Mouse (Mus musculus): ENCODE data around the gene Pth.

Gene Pth

DNA sequence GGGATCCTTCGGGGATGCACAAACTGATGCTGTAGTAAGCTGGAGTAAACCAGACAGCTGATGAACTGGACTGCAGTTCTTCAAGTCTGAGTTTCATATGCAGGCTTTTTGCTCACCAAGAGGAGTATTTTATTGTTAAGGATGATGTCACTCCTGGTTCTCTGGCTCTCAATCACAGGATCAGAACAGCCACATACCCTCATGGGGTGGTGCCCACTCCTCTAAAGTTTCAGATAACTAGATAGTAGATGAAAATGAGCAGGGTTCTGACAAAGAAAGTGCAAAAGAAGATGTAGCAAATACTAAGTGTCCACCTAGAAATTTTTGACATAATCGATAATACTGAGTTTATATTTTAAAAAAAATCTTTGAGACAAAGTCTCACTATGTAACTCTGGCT is at the start of gene Pth:
Gene Pth, minus strand, starts transcription at position 101 of the 400 bp plus-strand sequence.
- no peak for DNase-seq (ENCODE audit: low spot score in 2 of 2)

DNA sequence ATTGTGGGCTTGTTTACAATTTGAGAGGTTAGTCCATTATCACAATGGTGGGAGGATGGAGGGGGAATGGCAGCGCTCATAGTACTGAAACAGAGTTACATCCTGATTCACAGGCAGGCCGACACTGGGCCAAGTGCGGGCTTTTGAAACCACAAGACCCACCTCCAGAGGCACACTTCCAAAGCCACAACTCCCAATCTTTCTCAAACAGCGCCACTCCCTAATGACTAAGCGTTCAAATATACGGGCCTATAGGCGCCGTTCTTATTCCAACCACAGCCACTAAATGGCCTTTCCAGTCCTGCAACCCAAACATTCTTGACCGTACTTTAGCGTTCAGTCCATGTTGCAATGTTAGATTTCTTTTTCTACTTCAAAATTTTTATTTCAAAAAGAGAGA is 47.9 kb upstream of the Pth start:
- DNase-seq (ENCODE audit: low spot score in 2 of 2): no peak

DNA sequence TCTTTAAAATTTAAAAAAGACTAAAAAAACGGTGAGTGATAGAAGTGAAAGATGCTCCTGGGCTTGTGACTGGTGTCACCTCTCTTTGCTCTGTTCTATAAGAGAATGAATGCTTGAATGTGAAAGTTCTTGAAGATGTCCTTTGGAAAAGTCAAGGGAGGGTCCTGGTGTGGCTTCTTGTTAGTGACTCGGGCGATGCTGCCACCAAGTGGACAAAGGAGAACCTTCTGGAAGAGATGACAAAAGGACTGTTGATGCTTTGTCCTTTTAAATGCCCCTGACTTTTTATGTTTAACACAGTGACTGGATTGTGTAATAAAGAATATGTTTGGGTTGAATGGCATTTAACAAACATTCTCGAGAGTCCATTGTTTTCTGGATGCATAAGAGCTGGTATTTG is 45.9 kb upstream of the Pth start:
- peak in 1 of 2 experiments; percentile 8 for DNase-seq (ENCODE audit: low spot score in 2 of 2)

DNA sequence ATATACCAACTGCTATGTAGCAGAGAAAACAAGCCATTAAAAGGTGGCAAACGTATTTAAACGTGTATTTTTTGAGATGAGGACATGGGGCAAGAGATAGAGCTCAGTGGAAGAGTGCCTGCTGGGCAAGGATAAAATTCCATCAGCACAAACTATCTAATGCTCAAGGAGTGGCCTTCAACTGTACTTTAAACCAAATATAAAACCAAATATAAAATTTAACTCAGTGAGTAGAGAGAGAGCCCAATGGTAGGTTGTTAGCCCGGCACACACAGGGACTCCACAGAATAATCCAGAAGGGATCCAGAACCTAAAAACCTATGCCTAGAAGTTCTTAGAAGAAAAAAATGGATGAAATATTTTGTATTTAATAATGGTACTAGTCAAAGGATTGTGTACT is 45.1 kb upstream of the Pth start:
- no peak for DNase-seq (ENCODE audit: low spot score in 2 of 2)

DNA sequence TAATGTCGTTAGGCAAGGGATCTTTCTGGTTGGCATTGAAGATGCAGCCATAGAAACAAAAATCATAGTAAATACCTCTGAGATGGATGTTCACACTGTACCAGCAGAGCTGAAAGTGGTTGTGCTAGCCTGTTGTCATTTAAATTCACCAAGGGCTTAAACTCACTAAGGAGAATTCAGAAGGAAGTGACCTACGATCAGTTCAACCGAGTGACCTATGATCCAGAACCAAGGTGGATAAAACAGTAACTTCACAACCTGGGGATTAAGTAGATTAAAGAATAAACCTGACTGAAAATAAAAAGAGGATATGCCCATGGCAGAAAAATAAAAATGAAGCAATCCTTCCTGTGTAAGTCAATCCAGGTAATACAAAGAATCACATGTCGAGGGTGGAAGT is 44.5 kb upstream of the Pth start:
- no peak for DNase-seq (ENCODE audit: low spot score in 2 of 2)

DNA sequence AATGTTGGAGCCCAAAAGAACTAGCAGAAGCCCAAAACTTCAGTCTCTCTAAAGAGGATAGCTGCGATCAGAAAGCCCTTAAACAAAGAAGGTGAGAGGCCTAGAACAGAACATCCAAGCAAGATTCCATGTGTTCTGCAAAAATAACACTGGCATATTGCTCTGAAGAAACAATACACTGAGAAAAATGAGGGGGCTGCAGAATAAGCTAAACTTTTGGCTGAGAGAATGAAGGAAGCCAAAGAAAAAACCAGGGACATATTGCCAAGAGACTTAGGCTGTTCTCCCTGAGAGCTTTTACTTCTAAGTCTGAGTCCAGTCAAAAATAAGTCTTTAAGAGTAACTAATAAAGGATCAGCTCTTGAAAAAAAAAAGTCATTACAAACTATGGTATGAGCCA is 32.4 kb upstream of the Pth start:
- DNase-seq (ENCODE audit: low spot score in 2 of 2): no peak

DNA sequence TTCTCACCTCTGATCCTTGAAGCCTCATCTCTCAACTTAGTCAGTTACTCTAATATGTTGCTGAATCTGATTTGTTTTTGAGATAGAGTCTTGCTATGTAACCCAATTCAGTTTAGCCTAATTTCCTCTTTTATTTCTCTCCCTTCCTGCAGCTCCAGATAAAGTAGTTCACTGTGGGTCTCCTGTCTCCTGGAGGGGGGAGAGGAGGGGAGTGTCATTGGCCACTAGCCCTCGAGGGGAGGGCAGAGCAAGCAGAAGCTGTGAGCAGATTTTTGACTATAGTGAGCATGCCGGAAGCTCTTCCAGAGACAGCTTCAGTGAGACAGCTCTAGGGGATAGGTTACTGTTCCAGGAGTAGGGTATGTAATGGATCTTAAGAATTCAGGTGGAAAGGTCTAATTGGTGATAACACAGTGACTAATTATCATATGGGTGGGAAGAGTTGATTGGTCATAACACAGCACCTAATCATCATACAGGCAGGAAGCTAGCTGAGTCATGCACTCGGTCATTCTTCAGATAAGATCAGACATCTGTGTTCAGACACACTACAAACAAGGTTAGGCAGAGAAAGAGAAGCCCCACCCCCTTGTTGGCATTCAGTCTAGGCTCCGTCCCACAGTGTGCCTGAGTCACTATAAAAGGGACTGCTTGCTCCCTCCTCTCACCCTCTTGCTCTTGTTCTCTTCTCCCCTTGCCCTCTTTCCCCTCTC is 30.9 kb upstream of the Pth start:
- peak in 1 of 2 experiments; percentile 14 for DNase-seq (ENCODE audit: low spot score in 2 of 2)

DNA sequence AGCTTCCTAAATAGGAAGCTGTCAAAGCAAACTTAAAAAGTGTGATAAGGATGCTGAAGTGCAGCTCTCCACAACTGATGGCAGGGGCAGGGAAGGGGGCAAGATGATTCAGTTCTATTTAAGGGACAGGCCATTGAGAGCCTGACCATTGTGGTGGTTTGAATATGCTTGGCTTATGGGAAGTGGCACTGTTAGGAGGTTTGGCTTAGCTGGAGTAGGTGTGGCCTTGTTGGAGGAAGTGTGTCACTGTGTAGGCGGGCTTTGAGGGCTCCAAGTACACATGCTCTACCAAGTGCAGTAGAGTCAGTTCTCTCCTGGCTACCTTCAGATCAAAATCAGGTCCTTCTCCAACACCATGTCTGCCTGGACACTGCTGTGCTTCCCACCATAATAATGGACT is 28.2 kb upstream of the Pth start:
- DNase-seq (ENCODE audit: low spot score in 2 of 2): no peak

DNA sequence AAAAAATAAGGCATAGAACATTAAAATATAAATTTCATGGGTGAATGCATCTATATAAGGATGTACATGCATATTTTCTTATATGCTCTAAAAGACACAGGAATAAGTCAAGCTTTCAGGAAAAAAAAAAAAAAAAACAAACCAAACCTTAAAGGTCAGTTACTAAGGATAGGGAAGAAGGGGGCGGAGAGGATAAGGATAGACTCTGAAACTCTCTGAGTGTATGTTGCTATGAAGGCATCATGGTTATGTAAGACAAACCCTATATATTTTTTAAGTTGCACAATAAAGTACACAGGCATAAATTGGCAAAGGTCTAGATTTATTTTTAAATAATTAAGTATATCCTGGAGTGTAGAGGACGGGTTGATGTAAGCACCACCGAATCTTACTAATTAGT is 26.9 kb upstream of the Pth start:
- no peak for DNase-seq (ENCODE audit: low spot score in 2 of 2)

DNA sequence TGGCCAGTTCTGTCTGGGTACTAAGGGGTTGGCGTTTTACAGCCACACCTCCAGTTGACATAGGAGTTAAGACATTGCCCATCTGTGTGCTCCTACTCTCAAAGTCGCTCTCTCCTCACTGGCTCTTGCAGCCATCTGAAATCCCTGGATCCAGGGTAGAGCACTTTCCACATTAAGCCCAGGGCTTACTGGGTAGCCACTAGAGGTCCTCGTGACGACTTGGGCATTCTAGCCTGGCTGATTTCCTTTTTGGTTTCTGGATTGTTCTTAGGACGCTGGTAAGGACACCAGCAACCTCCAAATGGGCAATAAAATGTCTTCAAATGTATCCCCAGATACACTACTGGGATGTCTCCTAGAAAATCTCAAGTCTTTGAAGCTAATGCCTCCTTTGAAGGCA is 20.3 kb upstream of the Pth start:
- DNase-seq (ENCODE audit: low spot score in 2 of 2): no peak

DNA sequence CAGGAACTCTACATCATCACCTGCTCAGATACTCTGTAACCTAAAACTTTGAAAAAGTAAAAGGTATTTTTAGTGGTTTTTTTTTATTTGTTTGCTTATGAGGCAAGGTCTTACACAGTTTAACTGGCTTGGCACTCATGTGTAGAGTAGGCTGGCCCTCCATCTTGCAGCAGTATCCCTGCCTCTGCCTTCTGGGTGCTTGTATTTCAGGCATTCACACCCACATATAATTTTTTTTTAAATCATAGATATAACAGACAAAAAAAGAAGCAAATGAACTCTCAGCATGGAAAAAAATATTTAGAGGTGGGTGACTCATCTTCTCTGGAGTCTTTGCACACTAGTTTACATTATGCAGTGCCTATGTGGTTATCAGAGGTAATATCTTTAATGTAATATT is 9.7 kb upstream of the Pth start:
- DNase-seq (ENCODE audit: low spot score in 2 of 2): no peak

DNA sequence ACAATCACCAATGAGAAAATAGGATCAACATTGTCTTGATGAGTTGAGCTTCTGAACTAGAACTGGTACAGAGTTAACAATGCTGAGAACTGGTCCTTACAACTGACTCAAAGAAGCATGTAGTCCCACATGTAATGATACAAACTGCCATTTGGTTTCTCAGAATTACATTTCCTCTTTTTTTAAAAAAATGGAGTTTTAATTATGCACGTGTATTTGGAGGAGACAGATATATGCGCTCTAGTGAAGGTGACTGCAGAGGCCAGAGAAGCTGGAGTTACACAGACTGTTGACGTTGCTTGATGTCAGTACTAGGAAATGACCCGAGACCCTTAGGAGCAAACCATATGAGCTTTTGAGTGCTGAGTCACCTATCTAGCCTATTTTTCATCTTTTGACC is 8.3 kb upstream of the Pth start:
- no peak for DNase-seq (ENCODE audit: low spot score in 2 of 2)

DNA sequence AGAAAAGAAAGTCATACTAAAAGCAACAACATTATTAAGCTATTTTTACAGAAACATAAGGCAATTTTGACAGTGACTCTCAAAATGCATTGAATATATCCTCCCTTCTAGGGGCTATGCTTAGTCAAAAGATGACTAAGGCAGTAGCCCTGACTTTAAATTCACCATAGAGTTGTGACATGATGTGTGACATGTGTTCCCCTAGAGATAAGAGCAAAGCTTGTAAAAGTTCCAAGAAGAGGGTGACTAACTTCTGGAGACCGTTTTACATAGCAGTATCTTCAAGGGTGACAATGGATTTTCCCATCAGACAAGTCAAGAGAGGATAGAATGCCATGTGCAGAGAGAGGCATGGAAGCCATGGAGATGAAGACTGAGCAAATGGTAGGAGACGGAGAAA is 3.2 kb upstream of the Pth start:
- no peak for DNase-seq (ENCODE audit: low spot score in 2 of 2)

DNA sequence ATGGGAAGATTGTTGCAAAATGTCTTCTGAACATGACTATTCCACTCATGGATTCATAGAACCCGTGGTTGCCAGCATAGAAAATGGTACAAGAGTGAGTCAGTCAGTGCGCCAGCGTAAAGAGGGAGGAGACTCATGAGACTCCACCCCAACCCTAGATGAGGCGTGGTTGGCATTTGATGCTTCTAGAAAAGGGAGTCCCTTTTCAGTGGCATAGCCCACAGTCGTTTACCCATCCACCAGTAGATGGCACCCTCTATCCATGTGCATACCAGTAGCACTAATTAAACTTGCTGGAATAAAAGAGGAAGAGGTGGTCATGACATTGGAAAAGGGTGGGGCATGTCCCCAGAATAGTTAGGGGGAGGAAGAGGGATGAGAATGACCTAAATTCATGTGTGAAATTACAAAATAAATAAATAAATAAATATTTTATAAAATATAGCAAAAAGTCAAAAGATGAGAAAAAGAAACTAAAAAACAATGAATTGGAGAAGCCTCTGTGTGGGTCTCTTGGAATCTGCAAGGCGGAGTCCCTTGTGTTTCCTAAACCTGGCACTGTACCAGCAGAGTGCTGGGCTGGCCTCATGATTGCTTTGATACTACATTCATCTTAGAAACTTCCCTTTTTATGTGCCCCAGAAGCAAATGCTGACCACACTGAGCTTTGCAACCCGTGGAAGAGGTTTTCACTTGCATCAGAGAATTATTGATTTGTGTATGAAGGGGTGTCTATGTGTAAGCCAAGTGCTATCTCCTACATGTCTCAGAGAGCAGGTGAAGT is 10.3 kb downstream of the Pth start:
- DNase-seq (ENCODE audit: low spot score in 2 of 2): peak; percentile 77 to 83

DNA sequence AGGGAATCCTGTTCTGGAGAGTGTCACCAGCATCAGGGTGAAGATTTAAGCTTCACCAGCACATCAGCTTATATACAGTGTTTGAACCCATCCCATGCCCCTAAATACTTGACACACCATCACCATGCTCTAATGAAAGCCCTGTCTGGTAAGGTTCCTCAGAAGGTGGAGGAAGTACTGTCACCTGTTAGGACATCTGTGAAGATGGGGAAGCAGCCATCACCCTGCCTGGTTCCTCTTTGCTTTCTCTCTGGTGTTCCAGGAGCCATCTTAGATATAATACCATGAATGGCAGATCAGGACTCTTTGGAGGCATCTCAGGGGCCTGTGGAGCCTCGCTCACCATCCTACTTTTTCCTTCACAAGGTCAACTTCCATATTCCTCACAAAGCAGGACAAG is 15.7 kb downstream of the Pth start:
- no peak for DNase-seq (ENCODE audit: low spot score in 2 of 2)

DNA sequence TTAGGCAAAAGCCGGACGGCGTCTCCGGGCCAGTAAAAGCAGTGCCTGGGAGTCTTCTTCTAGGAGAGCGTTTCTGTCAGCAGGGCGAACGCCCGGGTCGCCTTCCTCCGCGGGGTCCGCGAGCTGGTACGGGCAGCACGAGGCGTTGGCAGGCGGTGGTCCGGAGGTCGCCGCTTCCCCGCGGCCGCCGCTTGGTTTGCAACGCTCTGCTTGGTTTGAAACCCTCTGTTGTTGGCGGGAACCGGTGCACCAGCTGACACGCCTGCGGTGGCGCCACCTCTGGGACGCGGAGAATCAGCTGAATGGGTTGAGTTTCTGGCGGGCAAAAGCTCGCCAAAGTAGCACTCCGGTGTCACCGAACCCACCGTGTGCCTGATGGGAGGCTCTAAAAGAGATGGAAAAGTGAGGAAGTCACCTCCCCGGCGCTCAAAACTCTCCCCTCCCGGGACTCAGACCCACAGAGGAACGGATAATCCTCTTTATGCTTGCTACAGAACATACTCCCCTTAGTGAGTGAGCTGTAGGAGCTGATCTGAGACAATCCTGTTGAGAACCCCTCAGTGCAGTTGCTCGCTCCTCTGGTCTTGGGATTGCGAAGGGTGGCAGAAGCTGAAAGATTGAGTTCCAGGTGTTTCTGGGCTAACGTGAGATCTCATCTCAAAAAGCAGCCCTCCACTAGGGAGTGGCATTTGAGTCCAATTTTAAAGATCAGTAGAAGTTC is 18.6 kb downstream of the Pth start:
- peak; percentile 63 to 76 for DNase-seq (ENCODE audit: low spot score in 2 of 2)

DNA sequence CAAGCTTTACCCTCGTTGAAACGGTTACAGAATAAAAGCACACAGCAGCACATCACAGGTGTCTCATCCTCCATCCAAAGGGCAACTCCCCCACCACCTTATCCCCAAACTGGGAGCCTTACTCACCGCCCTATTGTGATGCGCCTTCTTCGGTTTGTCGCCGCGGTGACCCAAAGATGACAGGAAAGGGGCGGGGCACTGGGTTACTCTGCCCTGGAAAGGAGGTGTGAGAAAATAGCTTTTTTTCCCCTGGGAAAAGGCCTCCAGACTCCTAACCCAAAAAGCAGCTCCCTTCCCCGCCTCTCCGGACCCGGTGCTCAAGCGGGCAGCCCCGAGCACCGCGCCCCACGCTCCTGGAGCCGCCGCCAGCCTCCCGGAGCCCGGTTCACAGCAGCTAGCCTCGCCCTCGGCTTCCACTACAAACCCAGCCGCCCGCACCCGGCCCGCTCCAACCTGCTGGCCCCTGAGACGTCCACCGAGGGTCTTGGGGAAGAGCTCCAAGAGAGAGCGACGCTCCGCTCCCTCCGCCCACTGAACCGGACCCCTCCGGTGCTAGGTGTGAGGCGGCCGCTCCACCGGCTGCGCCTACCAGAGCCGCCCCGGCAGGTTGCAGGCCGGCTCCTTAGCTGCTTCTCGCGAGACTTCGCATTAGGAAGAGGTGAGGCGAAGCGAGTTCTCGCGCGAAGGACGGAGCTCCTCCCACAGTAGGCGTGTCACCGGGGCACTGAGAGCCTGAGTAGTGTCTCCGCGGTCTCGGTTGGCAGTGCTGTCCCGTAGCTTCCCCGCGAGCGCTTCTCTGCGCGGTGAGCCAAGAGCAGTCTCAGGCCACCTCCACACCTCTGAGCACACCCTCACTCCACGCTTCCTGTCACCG is 19.4 kb downstream of the Pth start, which contains the start of gene Btbd10:
Gene Btbd10, minus strand, starts transcription at position 647 of the 874 bp plus-strand sequence.
- peak; percentile 95 to 97 for DNase-seq (ENCODE audit: low spot score in 2 of 2)

DNA sequence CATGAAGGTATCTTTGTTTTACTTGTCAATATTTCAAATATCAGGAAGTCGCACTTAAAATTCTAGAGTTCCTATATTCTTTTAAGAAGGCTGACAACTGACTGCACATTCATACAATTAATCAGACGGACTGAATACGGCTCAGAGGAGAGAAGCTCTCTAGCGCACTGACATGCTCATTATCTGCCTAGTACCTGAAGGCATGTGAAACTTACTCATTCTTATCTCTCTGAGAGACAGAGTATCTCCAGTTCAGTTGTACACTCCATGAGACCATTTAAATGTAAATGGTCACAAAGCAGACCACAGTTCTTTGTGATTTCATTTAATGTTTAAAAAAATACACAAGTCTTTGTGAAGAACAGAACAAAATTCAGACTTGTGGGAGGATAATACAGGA is 20.9 kb downstream of the Pth start:
- DNase-seq (ENCODE audit: low spot score in 2 of 2): no peak

DNA sequence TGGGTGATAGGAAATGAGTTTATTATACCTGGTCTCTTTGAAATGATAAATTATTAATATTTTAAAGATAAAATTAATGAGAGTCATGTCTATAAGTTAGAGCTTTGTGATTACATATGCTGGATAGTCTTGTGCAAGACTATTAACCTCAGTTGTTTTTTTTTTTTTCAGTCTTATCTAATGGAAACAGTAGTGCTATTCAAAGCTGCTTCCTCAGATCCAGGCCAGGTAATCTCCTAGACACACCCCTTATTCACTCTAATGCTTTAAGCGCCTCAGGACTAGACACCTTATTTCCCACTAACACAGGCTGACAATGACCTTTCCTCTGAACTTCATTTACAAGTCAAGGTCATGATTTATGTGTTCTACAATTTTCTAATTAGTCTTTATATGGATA is 39.3 kb downstream of the Pth start:
- DNase-seq (ENCODE audit: low spot score in 2 of 2): no peak

DNA sequence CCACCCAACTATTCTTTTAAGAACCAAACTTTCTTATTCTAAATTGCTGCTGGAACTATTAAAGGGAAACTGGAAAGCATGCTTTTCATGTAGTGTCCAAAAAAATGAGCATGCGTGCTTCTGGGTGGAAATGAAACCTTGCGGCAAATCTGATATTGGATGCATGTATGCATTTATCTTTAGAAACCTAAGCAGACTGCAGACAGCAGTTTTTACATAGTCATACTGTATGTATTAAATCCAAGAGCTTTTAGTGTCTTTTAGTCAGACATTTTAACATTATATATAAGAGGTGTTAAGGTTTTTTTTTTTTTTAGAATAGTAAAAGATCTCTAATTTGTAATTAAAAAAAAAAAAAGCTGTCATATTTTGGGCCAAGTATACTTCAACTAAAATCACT is 40.7 kb downstream of the Pth start:
- DNase-seq (ENCODE audit: low spot score in 2 of 2): no peak

DNA sequence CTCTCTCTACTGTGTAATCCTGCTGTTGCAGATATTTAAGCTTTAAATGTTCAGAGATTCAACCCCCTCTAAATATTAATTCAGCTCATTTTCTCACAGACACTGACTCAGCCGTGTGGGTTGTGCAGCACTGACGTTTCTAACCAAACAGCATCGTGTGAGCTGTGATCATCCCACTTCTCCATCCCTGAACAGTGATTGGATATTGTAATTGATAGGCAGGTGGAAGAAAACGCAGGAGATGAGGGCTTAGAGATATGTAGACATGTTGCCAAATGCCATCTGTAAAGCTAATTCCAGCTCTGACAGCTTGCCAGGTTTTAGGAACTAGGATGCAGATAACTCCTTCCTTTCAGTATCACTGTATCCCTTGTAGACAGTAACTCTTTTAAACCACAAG is 41.1 kb downstream of the Pth start:
- DNase-seq (ENCODE audit: low spot score in 2 of 2): no peak

All from natural killer cell, adult 2 months (primary cell).